In the genomic region with DNA sequence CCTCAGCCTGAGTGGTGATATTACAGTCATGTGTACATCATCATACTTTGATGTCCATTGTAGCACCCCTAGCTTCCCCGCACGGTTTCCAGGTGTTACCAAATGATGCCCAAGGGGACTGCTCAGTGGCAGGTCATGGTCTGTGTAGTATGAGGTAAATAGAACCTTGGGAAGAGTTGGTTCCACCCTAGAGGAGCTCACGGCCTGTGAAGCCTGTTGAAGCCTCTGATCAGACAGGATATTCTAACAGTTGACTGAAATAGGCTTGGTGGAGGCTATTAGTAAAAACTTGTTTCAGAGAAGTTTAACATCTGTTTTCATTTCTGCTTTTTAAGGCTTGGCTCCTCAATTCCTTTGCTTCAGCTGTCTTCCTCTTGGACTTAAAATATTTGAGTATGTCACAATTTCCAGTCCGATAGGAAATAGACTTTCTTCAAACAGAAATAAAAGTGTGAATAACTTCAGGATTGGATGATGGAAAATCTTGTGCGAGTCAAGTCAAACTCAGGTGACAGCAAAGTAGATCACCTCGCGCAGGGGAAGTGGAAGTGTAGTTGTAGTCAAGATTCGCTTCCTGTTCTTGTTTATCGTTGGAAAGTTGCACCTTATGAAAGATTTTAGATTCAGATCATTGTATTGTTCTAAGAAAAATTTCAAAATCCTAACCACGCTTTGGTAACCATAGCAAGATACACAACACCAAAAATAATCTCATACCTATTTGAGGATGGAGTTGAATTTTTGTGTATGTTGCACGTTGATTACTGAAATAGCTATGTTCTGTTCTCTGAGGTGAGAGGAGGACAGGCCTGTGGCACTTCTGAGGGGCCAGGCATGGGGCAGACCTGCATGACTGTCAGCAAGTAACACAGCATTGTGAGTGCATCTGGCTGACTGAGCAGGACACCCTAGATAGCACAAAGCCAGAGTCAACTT, we compare ENCODE assay signal across 14 mouse cellular contexts. TPM values are rescaled to one million over a fixed set of nuclear protein-coding genes. Genes with fewer than 3 reads are reported as not detected.
DNase-seq lines count a peak whose midpoint lies in the region; ATAC-seq lines count a peak whose summit lies in the region.
"Had no signal": no experiment of that assay in that cellular context is flagged by ENCODE, and none has a peak within 500 bp of the region (broad histone marks: within the 10 kb centered on the region; RNA-seq: fewer than 3 reads in every experiment).

No protein-coding gene starts in this region.

- no peaks in the 10 kb centered on the region for H3K9me3 ChIP-seq in midbrain, embryonic 14.5 days (ENCODE audit: control insufficient read depth, low read length)
- H3K9me3 ChIP-seq: liver, embryonic 13.5 days had no signal

- no peak overlapping the region for H3K9ac ChIP-seq in midbrain, embryonic 14.5 days (replicated peaks; ENCODE audit: low read length)
- H3K9ac ChIP-seq: heart, embryonic 12.5 days; liver, embryonic 13.5 days had no signal

- DNase-seq in lung, postnatal 36 days = peak; percentile 47
- DNase-seq in lung, adult 18-20 months = no peak
- DNase-seq in skeletal muscle tissue, adult 2 months (ENCODE audit: low read depth, low spot score) = peak; percentile 43
- no peak for DNase-seq in midbrain, embryonic 14.5 days
- no peak for DNase-seq in ovary, postnatal 14 days (ENCODE audit: low spot score)
- DNase-seq: adrenal gland, postnatal 36 days; cerebellum, postnatal 10 days; liver, embryonic 13.5 days; right cerebral cortex, adult 18-20 months had no signal

- 96% methylated on average over 11 of the region's 11 CpGs for WGBS in midbrain, embryonic 14.5 days

- H3K4me3 ChIP-seq in midbrain, embryonic 14.5 days (replicated peaks; ENCODE audit: low read depth, low read length) = no peak overlapping the region
- H3K4me3 ChIP-seq: forebrain, embryonic 10.5 days; heart, embryonic 12.5 days; liver, embryonic 13.5 days had no signal

- no peaks in the 10 kb centered on the region for H3K27me3 ChIP-seq in midbrain, embryonic 14.5 days (ENCODE audit: control insufficient read depth, insufficient read depth, low read length)
- H3K27me3 ChIP-seq: heart, embryonic 12.5 days; liver, embryonic 13.5 days; Patski had no signal

- no peak overlapping the region for H3K27ac ChIP-seq in midbrain, embryonic 14.5 days (replicated peaks; ENCODE audit: low read depth, low read length)
- H3K27ac ChIP-seq: forebrain, embryonic 10.5 days had no signal

- H3K4me1 ChIP-seq in midbrain, embryonic 14.5 days (ENCODE audit: control insufficient read depth, insufficient read depth, low read length) = no peaks in the 10 kb centered on the region
- H3K4me1 ChIP-seq: forebrain, embryonic 10.5 days had no signal

- no peak overlapping the region for H3K4me2 ChIP-seq in midbrain, embryonic 14.5 days (ENCODE audit: low read length)
- H3K4me2 ChIP-seq: heart, embryonic 12.5 days; liver, embryonic 13.5 days had no signal

- peak; percentile 77 for ATAC-seq in activated CD4-positive, CD25-positive, alpha-beta regulatory T cell, adult 4 months
- peak; percentile 77 for ATAC-seq in inflammation-experienced regulatory T-cells, adult 6 months
- ATAC-seq in midbrain, embryonic 14.5 days (ENCODE audit: low FRiP score, low TSS enrichment) = no peak
- ATAC-seq: Patski had no signal

- H3K36me3 ChIP-seq in midbrain, embryonic 14.5 days (ENCODE audit: control insufficient read depth, insufficient read depth, low read length) = peaks cover 9% of the 10 kb centered on the region; the same call in 1 of the 2 replicates

RNA-seq across cellular contexts. Expression of a gene that starts 22.9 kb away (rescaled TPM):
- 10 to 100 TPM; 83.8 to 86.0 TPM for polyA plus RNA-seq in activated CD4-positive, CD25-positive, alpha-beta regulatory T cell, adult 4 months (2017; shearing (Covaris generic))
- 10 to 100 TPM; 51.6 to 79.6 (median 77.9) TPM for polyA plus RNA-seq in inflammation-experienced regulatory T-cells, adult 6 months (2017; shearing (Covaris generic))
- not detected in 2 replicates for polyA plus RNA-seq in midbrain, embryonic 14.5 days (2014; fragmentation: Nextera tagmentation; extraction: Ambion mirVana)
- polyA plus RNA-seq: liver, embryonic 13.5 days had no signal

RNA-seq across cellular contexts. Expression of a gene that starts 26.5 kb away (rescaled TPM):
- polyA plus RNA-seq in activated CD4-positive, CD25-positive, alpha-beta regulatory T cell, adult 4 months (2017; shearing (Covaris generic)) = 100 to 1,000 TPM; 104 to 118 TPM
- polyA plus RNA-seq in inflammation-experienced regulatory T-cells, adult 6 months (2017; shearing (Covaris generic)) = 100 to 1,000 TPM; 108 to 142 (median 140) TPM
- polyA plus RNA-seq in midbrain, embryonic 14.5 days (2014; fragmentation: Nextera tagmentation; extraction: Ambion mirVana) = 0.67 and 0.72 TPM in 2 replicates
- polyA plus RNA-seq: Patski had no signal

Comparison
In these comparisons a context has a peak if more than half of its experiments do, and no peak if none do; other contexts are left out.
1. DNase-seq: peak in lung, postnatal 36 days (single experiment) and skeletal muscle tissue, adult 2 months (single experiment); none in lung, adult 18-20 months (0 of 2), midbrain, embryonic 14.5 days (single experiment) and ovary, postnatal 14 days (single experiment).
2. RNA of a gene that starts 22.9 kb away (polyA plus RNA-seq): 83.8 to 86.0 TPM in activated CD4-positive, CD25-positive, alpha-beta regulatory T cell, adult 4 months and 51.6 to 79.6 TPM in inflammation-experienced regulatory T-cells, adult 6 months; not detected in midbrain, embryonic 14.5 days; every median in the first group is over 10 times any median in the second.
3. RNA of a gene that starts 26.5 kb away (polyA plus RNA-seq): 108 to 142 TPM in inflammation-experienced regulatory T-cells, adult 6 months and 104 to 118 TPM in activated CD4-positive, CD25-positive, alpha-beta regulatory T cell, adult 4 months; 0.67 to 0.72 TPM in midbrain, embryonic 14.5 days; every median in the first group is over 10 times any median in the second.